Mouse (Mus musculus) forebrain, embryonic 13.5 days (tissue): ENCODE measurements at regions not wholly inside any gene's neighbourhood (a gene's known extent, or its start where the extent isn't known, plus 50 kb on each side); places are given as distances from the start of the nearest gene placed in this dataset.
"Not testable (repeated sequence)": the region's sequence is repeated elsewhere in the genome, so short reads cannot be mapped to it uniquely, and the experiment has no call there.

ENCODE experiments used
- ATAC-seq: fragments of 200-750 bp; cut with Nextera tagmentation; 2 replicates; pipeline ENCODE4 v1.8.0; 2017
- H3K27ac ChIP-seq: fragments of 300-500 bp; sonication (generic); 2 replicates; pipeline ENCODE4 v1.5.1; 2015; ENCODE audit warnings: inconsistent platforms, mild to moderate bottlenecking, moderate library complexity
- H3K27me3 ChIP-seq: fragments of 300-500 bp; sonication (generic); 2 replicates; pipeline ENCODE4 v1.6.1; 2015; ENCODE audit warnings: mild to moderate bottlenecking, inconsistent platforms
- H3K36me3 ChIP-seq: fragments of 300-500 bp; sonication (generic); 2 replicates; pipeline ENCODE4 v1.6.1; 2015; ENCODE audit warnings: mild to moderate bottlenecking, inconsistent platforms; ENCODE audit not compliant: poor library complexity, severe bottlenecking
- H3K4me1 ChIP-seq: fragments of 300-500 bp; sonication (generic); 2 replicates; pipeline ENCODE4 v1.6.1; 2015; ENCODE audit warnings: inconsistent platforms
- H3K4me2 ChIP-seq: fragments of 300-500 bp; sonication (generic); 2 replicates; pipeline ENCODE4 v1.6.1; 2015; ENCODE audit warnings: inconsistent platforms, mild to moderate bottlenecking, moderate library complexity
- H3K4me3 ChIP-seq: fragments of 300-500 bp; sonication (generic); 2 replicates; pipeline ENCODE4 v1.5.1; 2015; ENCODE audit warnings: mild to moderate bottlenecking, inconsistent platforms
- H3K9ac ChIP-seq: fragments of 300-500 bp; sonication (generic); 2 replicates; pipeline ENCODE4 v1.6.1; 2015; ENCODE audit warnings: mild to moderate bottlenecking, inconsistent platforms
- H3K9me3 ChIP-seq: fragments of 300-500 bp; sonication (generic); replicated peaks from 2 replicates; pipeline ENCODE4 v1.6.1; 2016; ENCODE audit warnings: inconsistent platforms
- WGBS: fragments of 180-500 bp; shearing (Covaris S2); methylation state at CpG from one replicate; pipeline ENCODE4 v1.1.7; 2015; 5-methylcytosine and 5-hydroxymethylcytosine counted together

- Histone ChIP-seq H3K27ac (no peak overlapping the region), H3K9me3 (no peaks in the 10 kb centered on the region), H3K9ac (no peak overlapping the region), H3K27me3 (no peaks in the 10 kb centered on the region), H3K4me2 (no peak overlapping the region), H3K4me1 (no peaks in the 10 kb centered on the region), H3K4me3 (no peak overlapping the region), H3K36me3 (no peaks in the 10 kb centered on the region)
- ATAC-seq = no peak
- 75% methylated on average over 1 of the region's 1 CpGs for WGBS
Observed at GRCm38 (mm10) chr12:43326714-43327334, 883.3 kb downstream of the Dnajb9 start.

- H3K27me3 ChIP-seq = no peaks in the 10 kb centered on the region
- H3K4me3 ChIP-seq = no peak overlapping the region
- H3K27ac ChIP-seq = no peak overlapping the region
- no peaks in the 10 kb centered on the region for H3K9me3 ChIP-seq
- ATAC-seq = no peak
- H3K4me1 ChIP-seq = no peaks in the 10 kb centered on the region
- no peak overlapping the region for H3K4me2 ChIP-seq
- H3K9ac ChIP-seq = no peak overlapping the region
- 67% methylated on average over 3 of the region's 3 CpGs for WGBS
- H3K36me3 ChIP-seq = no peaks in the 10 kb centered on the region
Observed at GRCm38 (mm10) chr12:43310293-43310692, 899.8 kb downstream of the Dnajb9 start.

- ATAC-seq = no peak
- Histone ChIP-seq H3K9me3 (no peaks in the 10 kb centered on the region), H3K27ac (no peak overlapping the region), H3K27me3 (no peaks in the 10 kb centered on the region), H3K36me3 (no peaks in the 10 kb centered on the region), H3K4me3 (no peak overlapping the region), H3K9ac (no peak overlapping the region), H3K4me2 (no peak overlapping the region), H3K4me1 (no peaks in the 10 kb centered on the region)
- 88% methylated on average over 1 of the region's 1 CpGs for WGBS
Observed at GRCm38 (mm10) chr12:43306502-43307051, 903.5 kb downstream of the Dnajb9 start.

GRCm38 (mm10) chr12:43300504-43300903 is 909.6 kb downstream of the Dnajb9 start:
- no peaks in the 10 kb centered on the region for H3K27me3 ChIP-seq
- no peaks in the 10 kb centered on the region for H3K4me1 ChIP-seq
- H3K4me2 ChIP-seq = no peak overlapping the region
- H3K4me3 ChIP-seq = no peak overlapping the region
- H3K27ac ChIP-seq = no peak overlapping the region
- no peak for ATAC-seq
- H3K9ac ChIP-seq = no peak overlapping the region
- H3K9me3 ChIP-seq = no peaks in the 10 kb centered on the region
- H3K36me3 ChIP-seq = no peaks in the 10 kb centered on the region

- Histone ChIP-seq H3K27ac (no peak overlapping the region), H3K4me2 (no peak overlapping the region), H3K4me3 (no peak overlapping the region), H3K27me3 (no peaks in the 10 kb centered on the region), H3K9ac (no peak overlapping the region), H3K9me3 (no peaks in the 10 kb centered on the region), H3K4me1 (no peaks in the 10 kb centered on the region), H3K36me3 (no peaks in the 10 kb centered on the region)
- WGBS = 57% methylated on average over 4 of the region's 4 CpGs
- ATAC-seq = no peak
Observed at GRCm38 (mm10) chr12:43280442-43280841, 929.7 kb downstream of the Dnajb9 start.

GRCm38 (mm10) chr12:43265016-43265415 is 945.1 kb downstream of the Dnajb9 start:
- H3K36me3 ChIP-seq = no peaks in the 10 kb centered on the region
- H3K9me3 ChIP-seq = no peaks in the 10 kb centered on the region
- H3K4me3 ChIP-seq = no peak overlapping the region
- no peak overlapping the region for H3K4me2 ChIP-seq
- 46% methylated on average over 1 of the region's 1 CpGs for WGBS
- no peak for ATAC-seq
- no peak overlapping the region for H3K27ac ChIP-seq
- no peaks in the 10 kb centered on the region for H3K27me3 ChIP-seq
- H3K9ac ChIP-seq = no peak overlapping the region
- H3K4me1 ChIP-seq = no peaks in the 10 kb centered on the region

- WGBS = 81% methylated on average over 2 of the region's 2 CpGs
Observed at GRCm38 (mm10) chr12:43263845-43264244, 946.3 kb downstream of the Dnajb9 start.

GRCm38 (mm10) chr12:43225950-43226349 is 984.2 kb downstream of the Dnajb9 start:
- H3K4me2 ChIP-seq = no peak overlapping the region
- no peaks in the 10 kb centered on the region for H3K27me3 ChIP-seq
- H3K9ac ChIP-seq = no peak overlapping the region
- H3K27ac ChIP-seq = no peak overlapping the region
- no peaks in the 10 kb centered on the region for H3K9me3 ChIP-seq
- H3K4me3 ChIP-seq = no peak overlapping the region
- peaks cover 7% of the 10 kb centered on the region; the same call in 1 of the 2 replicates for H3K4me1 ChIP-seq
- ATAC-seq = no peak
- 78% methylated on average over 1 of the region's 1 CpGs for WGBS
- no peaks in the 10 kb centered on the region for H3K36me3 ChIP-seq

More at GRCm38 (mm10) chr12:43263845-43264244, 946.3 kb downstream of the Dnajb9 start:
- H3K9ac ChIP-seq = no peak overlapping the region
- H3K27ac ChIP-seq = no peak overlapping the region
- no peaks in the 10 kb centered on the region for H3K9me3 ChIP-seq
- H3K4me3 ChIP-seq = no peak overlapping the region
- ATAC-seq = no peak
- H3K27me3 ChIP-seq = no peaks in the 10 kb centered on the region
- no peaks in the 10 kb centered on the region for H3K36me3 ChIP-seq
- H3K4me1 ChIP-seq = no peaks in the 10 kb centered on the region
- H3K4me2 ChIP-seq = no peak overlapping the region

GRCm38 (mm10) chr12:43223768-43224435 is 986.2 kb downstream of the Dnajb9 start:
- Histone ChIP-seq H3K27me3 (no peaks in the 10 kb centered on the region), H3K27ac (no peak overlapping the region), H3K36me3 (no peaks in the 10 kb centered on the region), H3K4me3 (no peak overlapping the region), H3K9me3 (no peaks in the 10 kb centered on the region), H3K4me2 (no peak overlapping the region), H3K4me1 (peaks cover 7% of the 10 kb centered on the region; the same call in 1 of the 2 replicates), H3K9ac (no peak overlapping the region)
- WGBS = 51% methylated on average over 8 of the region's 8 CpGs
- peak; percentile 62; the same call in 1 of the 2 replicates for ATAC-seq

- ATAC-seq, H3K27me3 ChIP-seq, H3K4me2 ChIP-seq, H3K4me3 ChIP-seq, H3K9ac ChIP-seq, H3K9me3 ChIP-seq, H3K36me3 ChIP-seq, H3K27ac ChIP-seq, H3K4me1 ChIP-seq: not testable (repeated sequence)
- WGBS = 80% methylated on average over 3 of the region's 3 CpGs
Observed at GRCm38 (mm10) chr12:43212341-43212740, 997.8 kb downstream of the Dnajb9 start.

- no peak overlapping the region for H3K4me2 ChIP-seq
- no peaks in the 10 kb centered on the region for H3K36me3 ChIP-seq
- no peak for ATAC-seq
- no peak overlapping the region for H3K9ac ChIP-seq
- WGBS = 9% methylated on average over 3 of the region's 3 CpGs
- no peaks in the 10 kb centered on the region for H3K27me3 ChIP-seq
- H3K27ac ChIP-seq = no peak overlapping the region
- H3K4me3 ChIP-seq = no peak overlapping the region
- no peaks in the 10 kb centered on the region for H3K4me1 ChIP-seq
- no peaks in the 10 kb centered on the region for H3K9me3 ChIP-seq
Observed at GRCm38 (mm10) chr12:43204589-43204988, 1005.5 kb downstream of the Dnajb9 start.
